13 mouse cellular contexts compared by ENCODE assay signal in the genomic region with DNA sequence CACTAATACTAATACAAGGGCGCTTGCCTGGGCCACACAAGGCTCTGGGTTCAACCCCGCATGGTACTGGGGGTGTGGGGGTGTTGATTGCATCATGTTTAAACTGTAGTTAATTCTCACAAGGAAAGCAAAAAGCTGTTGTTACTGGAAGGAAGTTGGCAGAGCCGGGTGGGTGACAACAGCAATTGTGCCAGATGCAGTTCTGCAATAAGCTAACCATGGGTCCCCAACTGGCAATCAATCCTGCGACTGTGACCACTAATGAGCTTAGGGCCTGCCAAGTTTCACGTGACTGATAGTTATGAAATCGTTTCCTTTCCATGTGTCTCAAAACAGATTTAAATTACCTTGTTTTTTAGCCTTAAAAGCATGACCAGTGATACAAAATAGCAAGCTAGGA. TPM values are rescaled to one million over a fixed set of nuclear protein-coding genes. Genes with fewer than 3 reads are reported as not detected.
DNase-seq lines count a peak whose midpoint lies in the region; ATAC-seq and TF ChIP-seq lines count a peak whose summit lies in the region.
"Had no signal": no experiment of that assay in that cellular context is flagged by ENCODE, and none has a peak within 500 bp of the region (broad histone marks: within the 10 kb centered on the region; RNA-seq: fewer than 3 reads in every experiment).

No protein-coding gene starts in this region.

- peaks cover 13% of the 10 kb centered on the region for H3K4me1 ChIP-seq in forebrain, embryonic 16.5 days (replicated peaks; ENCODE audit: control insufficient read depth, insufficient read depth, low read length)
- H3K4me1 ChIP-seq: megakaryocyte, embryonic 14.5 days had no signal

- ATAC-seq in forebrain, embryonic 16.5 days: peak; percentile 73
- peak; percentile 92 for ATAC-seq in megakaryocyte, adult 5-6 weeks (ENCODE audit: poor library complexity, severe bottlenecking)
- no peak for ATAC-seq in erythroblast, adult 5-6 weeks (replicated peaks; ENCODE audit: low FRiP score, poor library complexity, severe bottlenecking)

- H3K27me3 ChIP-seq in forebrain, embryonic 16.5 days (replicated peaks; ENCODE audit: control insufficient read depth, insufficient read depth, low read length): no peaks in the 10 kb centered on the region
- H3K27me3 ChIP-seq: hindbrain, embryonic 15.5 days; megakaryocyte, embryonic 14.5 days had no signal

- TF ChIP-seq CTCF in layer of hippocampus, adult 2 months (conservative IDR thresholded peaks at IDR 0.05): no peak

- no peak overlapping the region for H3K4me3 ChIP-seq in layer of hippocampus, adult 2 months
- no peak overlapping the region for H3K4me3 ChIP-seq in forebrain, embryonic 16.5 days (replicated peaks; ENCODE audit: low read length)
- H3K4me3 ChIP-seq: hindbrain, embryonic 15.5 days; megakaryocyte, embryonic 14.5 days had no signal

- 38% methylated on average over 6 of the region's 6 CpGs for WGBS in forebrain, embryonic 16.5 days

- DNase-seq in adrenal gland, postnatal 14 days: peak; percentile 61
- DNase-seq in adrenal gland, postnatal 36 days: no peak
- peak; percentile 29 to 41 for DNase-seq in layer of hippocampus, postnatal 10 days (ENCODE audit: low spot score in 2 of 2)
- no peak for DNase-seq in layer of hippocampus, adult 2 months (ENCODE audit: low spot score in 2 of 2)
- DNase-seq in urinary bladder, postnatal 14 days (ENCODE audit: low spot score): no peak
- DNase-seq: thymus, postnatal 25 days had no signal

- H3K27ac ChIP-seq in layer of hippocampus, adult 2 months: no peak overlapping the region
- no peak overlapping the region for H3K27ac ChIP-seq in forebrain, embryonic 16.5 days (ENCODE audit: low read length)
- H3K27ac ChIP-seq: hindbrain, embryonic 15.5 days; kidney, postnatal 0 days had no signal

- H3K9ac ChIP-seq in forebrain, embryonic 16.5 days (replicated peaks; ENCODE audit: low read depth, low read length): no peak overlapping the region
- H3K9ac ChIP-seq: hindbrain, embryonic 15.5 days had no signal

- no peak overlapping the region for H3K4me2 ChIP-seq in forebrain, embryonic 16.5 days (ENCODE audit: low read length)
- H3K4me2 ChIP-seq: hindbrain, embryonic 15.5 days had no signal

- no peaks in the 10 kb centered on the region for H3K36me3 ChIP-seq in forebrain, embryonic 16.5 days (ENCODE audit: control insufficient read depth, insufficient read depth)
- H3K36me3 ChIP-seq: hindbrain, embryonic 15.5 days had no signal

- H3K9me3 ChIP-seq in forebrain, embryonic 16.5 days (ENCODE audit: control insufficient read depth, low read length): no peaks in the 10 kb centered on the region
- H3K9me3 ChIP-seq: hindbrain, embryonic 15.5 days; megakaryocyte, embryonic 14.5 days had no signal

RNA-seq across cellular contexts. Expression of a gene that starts 33.5 kb away (rescaled TPM):
- 105 and 107 TPM in 2 replicates for total RNA-seq in adrenal gland, postnatal 14 days (2021)
- 100 to 1,000 TPM; 127 to 174 TPM for total RNA-seq in adrenal gland, postnatal 36 days (2021)
- 10 to 100 TPM; 28.4 to 31.3 TPM for total RNA-seq in layer of hippocampus, postnatal 10 days (2021)
- 10 to 100 TPM; 18.9 to 26.2 TPM for total RNA-seq in layer of hippocampus, adult 2 months (2021)
- 6.7 TPM in 2 replicates for polyA plus RNA-seq in forebrain, embryonic 16.5 days (2015; fragmentation: Nextera tagmentation; extraction: Ambion mirVana)
- total RNA-seq in megakaryocyte, adult 5-6 weeks (2015): 23.6 and 29.8 TPM in 2 replicates
- total RNA-seq in megakaryocyte, adult 5-6 weeks (2017): 13.0 and 13.9 TPM in 2 replicates
- total RNA-seq in erythroblast, adult 5-6 weeks (2015; ENCODE audit: low replicate concordance): 6.7 and 7.7 TPM in 2 replicates
- total RNA-seq in erythroblast, adult 5-6 weeks (2017; ENCODE audit: low replicate concordance): 1.3 and 1.5 TPM in 2 replicates
- total RNA-seq: MEL had no signal

Comparison
In these comparisons a context has a peak if more than half of its experiments do, and no peak if none do; other contexts are left out.
1. DNase-seq: peak in adrenal gland, postnatal 14 days (single experiment) and layer of hippocampus, postnatal 10 days (2 of 2); none in adrenal gland, postnatal 36 days (0 of 2), layer of hippocampus, adult 2 months (0 of 2) and urinary bladder, postnatal 14 days (single experiment).